Mouse (Mus musculus) erythroblast, embryonic 14.5 days (primary cell): ENCODE measurements around the gene Slco3a1.

Source experiments
- GATA1 ChIP-seq: IDR thresholded peaks from 2 replicates; pipeline ENCODE4 v1.6.1; 2012; ENCODE audit warnings: low read length, inconsistent platforms, mixed read lengths
- TAL1 ChIP-seq: IDR thresholded peaks from 3 replicates; pipeline ENCODE4 v1.6.1; 2012; ENCODE audit warnings: low read length, inconsistent platforms, mixed read lengths

GRCm38 (mm10) chr7:74353707-74354468, 200.7 kb downstream of the Slco3a1 start:
- TF ChIP-seq GATA1: no peak
- no peak for TF ChIP-seq TAL1
